ENCODE assay signal across 18 mouse cellular contexts in the genomic region with DNA sequence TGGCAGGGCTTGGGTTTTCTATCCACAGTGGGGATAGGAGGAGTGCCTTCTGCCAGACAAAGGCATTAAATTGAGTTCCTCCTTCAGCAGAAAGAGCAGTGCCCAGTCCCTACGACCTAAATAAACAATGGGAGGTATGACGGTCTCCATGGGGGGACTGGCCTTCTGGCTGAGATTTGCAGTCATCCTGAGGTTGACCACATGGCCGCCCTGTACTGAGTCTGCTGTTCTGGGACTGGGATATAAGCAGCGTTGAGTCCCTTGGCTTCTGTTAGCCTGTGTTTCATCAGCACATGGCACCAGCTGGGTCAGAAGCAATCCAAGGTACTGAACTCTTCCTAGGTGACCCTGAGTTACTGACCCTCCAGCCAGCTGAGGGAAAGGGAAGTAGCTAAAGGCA.
DNase-seq lines count a peak whose midpoint lies in the region; ATAC-seq lines count a peak whose summit lies in the region.
"Had no signal": no experiment of that assay in that cellular context is flagged by ENCODE, and none has a peak within 500 bp of the region (broad histone marks: within the 10 kb centered on the region; RNA-seq: fewer than 3 reads in every experiment).

No protein-coding gene starts in this region.

- H3K36me3 ChIP-seq in limb, embryonic 10.5 days = no peaks in the 10 kb centered on the region

- intact Hi-C loops in left cerebral cortex, postnatal 14 days (cut with DNase I) = no loop called here

- no peaks in the 10 kb centered on the region for H3K9me3 ChIP-seq in limb, embryonic 10.5 days (replicated peaks)
- H3K9me3 ChIP-seq: embryonic facial prominence, embryonic 12.5 days; hindbrain, embryonic 13.5 days; midbrain, embryonic 13.5 days had no signal

- no peaks in the 10 kb centered on the region for H3K27me3 ChIP-seq in limb, embryonic 10.5 days (ENCODE audit: low read depth, poor library complexity, severe bottlenecking)
- H3K27me3 ChIP-seq: CH12.LX; embryonic facial prominence, embryonic 12.5 days; hindbrain, embryonic 13.5 days; midbrain, embryonic 13.5 days had no signal

- no peak overlapping the region for H3K27ac ChIP-seq in limb, embryonic 10.5 days
- H3K27ac ChIP-seq: embryonic facial prominence, embryonic 12.5 days; hindbrain, embryonic 13.5 days; midbrain, embryonic 13.5 days had no signal

- DNase-seq in cerebellum, postnatal 4 days (ENCODE audit: low spot score in 2 of 2) = no peak
- peak; percentile 61 for DNase-seq in MN1 (ENCODE audit: low spot score)
- peak; percentile 58 for DNase-seq in cerebellum, adult 11 months
- peak; percentile 57 to 60 for DNase-seq in cerebellum, postnatal 36 days
- DNase-seq in limb, embryonic 10.5 days (ENCODE audit: low spot score) = no peak
- DNase-seq in left cerebral cortex, postnatal 14 days (ENCODE audit: low spot score in 2 of 2) = no peak
- DNase-seq: heart, postnatal 14 days; kidney, postnatal 10 days; liver, postnatal 0 days; lung, postnatal 10 days; spleen, adult 18-20 months; thymus, postnatal 25 days had no signal

- no peak overlapping the region for H3K4me3 ChIP-seq in limb, embryonic 10.5 days
- H3K4me3 ChIP-seq: embryonic facial prominence, embryonic 12.5 days; erythroblast, embryonic 14.5 days; hindbrain, embryonic 13.5 days; midbrain, embryonic 13.5 days had no signal

- peak; percentile 46 for ATAC-seq in cerebellum, adult (ENCODE audit: insufficient number of reproducible peaks, low FRiP score, low TSS enrichment)
- ATAC-seq: liver, postnatal 0 days; midbrain, embryonic 13.5 days had no signal

- H3K4me1 ChIP-seq in limb, embryonic 10.5 days = peaks cover 26% of the 10 kb centered on the region

- 53% methylated on average over 4 of the region's 4 CpGs for WGBS in limb, embryonic 10.5 days

Comparison
In these comparisons a context has a peak if more than half of its experiments do, and no peak if none do; other contexts are left out.
1. DNase-seq: peak in MN1 (single experiment), cerebellum, adult 11 months (single experiment) and cerebellum, postnatal 36 days (2 of 2); none in cerebellum, postnatal 4 days (0 of 2), limb, embryonic 10.5 days (single experiment) and left cerebral cortex, postnatal 14 days (0 of 2).